Mouse (Mus musculus): ENCODE data around the gene Hacd2. TPM values are rescaled to one million over a fixed set of nuclear protein-coding genes. Genes with fewer than 3 reads are reported as not detected.

Hacd2 gene
- polyA plus RNA-seq (2017; shearing (Covaris generic)), result 41.7 TPM

GRCm38 (mm10) chr16:35022242-35023137 is at the start of gene Hacd2:
TSS of gene Hacd2 (plus strand) at chr16:35022428.

GRCm38 (mm10) chr16:35154641-35155390 is 132.6 kb downstream of the Hacd2 start, which contains the start of gene Adcy5:
TSS of gene Adcy5 (plus strand) at chr16:35154877.

Other genes with a start within 250 kb of the Hacd2 start
- gene Adcy5, start 132.4 kb downstream of the Hacd2 start, polyA plus RNA-seq (2017; shearing (Covaris generic)), result 0.12 TPM

All from effector memory CD4-positive, alpha-beta T cell, adult 7 months (primary cell).